Mouse (Mus musculus): ENCODE results near the gene Large1. TPM values are rescaled to one million over a fixed set of nuclear protein-coding genes. Genes with fewer than 3 reads are reported as not detected.
"Not testable (repeated sequence)": the region's sequence is repeated elsewhere in the genome, so short reads cannot be mapped to it uniquely, and the experiment has no call there.

Gene Large1
- total RNA-seq, 1 experiment from 2014 or later, result 21.3 TPM

DNA sequence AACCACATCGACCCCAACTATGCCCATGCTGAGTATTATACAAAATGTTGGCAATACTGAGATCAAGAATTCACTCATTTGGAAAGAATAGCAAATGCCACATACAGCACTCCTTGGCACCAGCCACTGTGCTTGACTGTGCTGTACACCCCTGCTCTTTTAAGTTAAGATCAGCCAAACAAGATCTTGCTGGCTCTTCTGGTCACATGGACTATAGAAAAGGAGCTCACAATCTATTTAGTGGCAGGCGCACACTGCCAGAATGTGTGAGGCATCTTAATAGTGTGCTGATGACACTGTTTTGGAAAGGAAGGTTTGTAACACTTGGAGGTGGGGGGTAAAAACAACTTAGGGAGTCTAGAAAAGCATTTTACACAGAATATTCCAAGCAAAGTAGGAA is 337.0 kb downstream of the Large1 start:
- DNase-seq, result no peak

DNA sequence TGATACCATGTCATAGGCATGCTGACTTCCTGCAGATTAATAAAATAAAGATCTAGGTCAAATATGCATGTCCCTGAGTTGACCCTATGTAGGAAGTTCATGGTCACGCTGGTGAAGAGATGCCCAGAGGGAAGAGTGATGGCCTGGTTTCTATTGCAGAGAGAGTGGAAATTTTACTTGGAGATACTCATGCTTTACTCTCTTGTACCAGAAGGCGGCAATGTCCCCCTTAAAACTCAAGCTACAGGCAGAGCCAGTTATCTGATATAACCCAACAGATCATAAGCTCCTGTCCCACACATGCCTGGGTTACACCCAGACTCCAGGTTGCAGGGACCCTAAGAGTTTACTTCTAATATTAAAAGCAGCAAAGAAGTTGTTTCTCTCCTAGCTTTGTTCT is 345.9 kb downstream of the Large1 start:
- peak; percentile 49 for DNase-seq

GRCm38 (mm10) chr8:73003858-73004257 is 349.5 kb downstream of the Large1 start:
- peak; percentile 37 for DNase-seq

GRCm38 (mm10) chr8:72993831-72994230 is 359.5 kb downstream of the Large1 start:
- DNase-seq, result no peak

DNA sequence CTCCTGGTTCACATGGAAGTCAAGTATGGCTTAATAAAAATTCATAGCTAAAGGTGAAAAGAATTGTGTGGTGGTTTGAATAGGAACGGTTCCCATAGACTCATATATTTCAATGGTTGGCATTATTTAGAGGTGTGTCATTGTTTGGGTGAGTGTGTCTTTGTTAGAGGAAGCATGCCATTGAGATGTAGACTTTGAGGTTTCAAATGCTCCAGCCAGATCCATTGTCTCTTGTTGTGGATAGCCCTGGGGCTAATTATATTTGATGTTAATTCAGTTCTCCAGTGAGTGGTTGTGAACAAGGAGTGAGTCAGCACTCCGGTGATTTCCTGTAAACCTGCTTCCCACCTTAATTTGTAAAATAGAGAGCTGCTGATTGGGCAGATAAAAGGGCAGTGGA is 362.9 kb downstream of the Large1 start:
- no peak for DNase-seq

DNA sequence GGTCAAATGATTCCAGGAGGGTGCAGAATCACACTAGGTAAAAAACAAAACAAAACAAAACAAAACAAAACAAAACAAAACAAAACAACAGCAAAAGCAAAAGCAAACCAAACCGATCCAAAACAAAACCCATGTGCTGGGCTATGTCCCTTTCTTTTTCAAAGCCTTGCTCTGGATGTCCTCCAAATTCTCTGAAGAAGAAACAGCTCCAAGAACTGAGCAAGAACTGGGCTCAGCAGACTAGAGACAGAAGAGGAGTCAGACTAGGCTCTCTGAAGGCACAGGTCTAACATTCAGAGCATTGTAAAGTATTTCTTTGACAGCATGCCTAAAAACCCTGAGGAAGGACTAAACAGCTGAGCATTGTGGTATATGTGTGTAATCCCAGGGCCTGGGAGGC is 370.5 kb downstream of the Large1 start:
- DNase-seq, result no peak

DNA sequence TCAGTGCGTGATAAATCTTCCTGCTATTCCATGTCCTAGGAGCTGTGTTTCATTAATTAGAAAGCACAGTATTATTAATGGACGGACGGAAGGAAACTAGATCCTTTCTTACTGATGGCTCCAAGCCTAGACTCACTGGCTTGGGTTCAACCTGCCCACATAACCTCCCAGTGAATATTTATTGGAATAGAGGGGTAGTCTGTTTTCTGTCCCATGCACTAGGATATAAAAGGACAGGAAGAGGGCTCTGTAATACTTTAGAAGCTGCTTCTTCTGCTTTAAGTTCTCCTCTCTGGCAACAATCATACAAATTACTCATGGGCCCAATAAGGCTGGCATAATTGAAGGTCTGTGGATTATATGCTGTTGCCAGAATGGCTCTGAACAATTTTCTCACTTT is 398.3 kb downstream of the Large1 start:
- no peak for DNase-seq

DNA sequence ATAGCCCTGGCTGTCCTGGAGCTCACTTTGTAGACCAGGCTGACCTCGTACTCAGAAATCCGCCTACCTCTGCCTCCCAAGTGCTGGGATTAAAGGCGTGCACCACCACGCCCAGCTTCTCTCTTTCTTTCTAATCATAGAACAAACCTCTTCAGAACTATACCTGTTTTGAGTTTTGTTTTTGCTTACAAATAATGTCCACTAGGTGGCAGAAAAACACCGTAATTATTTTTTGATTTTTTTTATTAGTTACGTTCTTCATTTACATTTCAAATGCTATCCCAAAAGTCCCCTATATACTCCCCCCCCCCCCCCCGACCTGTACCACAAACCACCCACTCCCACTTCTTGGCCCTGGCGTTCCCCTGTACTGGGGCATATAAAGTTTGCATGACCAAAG is 411.9 kb downstream of the Large1 start:
- not testable (repeated sequence) for DNase-seq

- DNase-seq, result no peak
These were observed 434.0 kb downstream of the Large1 start for GRCm38 (mm10) chr8:72919182-72919902.

GRCm38 (mm10) chr8:72905491-72905890 is 447.8 kb downstream of the Large1 start:
- no peak for DNase-seq

GRCm38 (mm10) chr8:72901591-72901990 is 451.7 kb downstream of the Large1 start:
- no peak for DNase-seq

- DNase-seq, result no peak
These were observed 454.0 kb downstream of the Large1 start for GRCm38 (mm10) chr8:72899321-72899720.

DNA sequence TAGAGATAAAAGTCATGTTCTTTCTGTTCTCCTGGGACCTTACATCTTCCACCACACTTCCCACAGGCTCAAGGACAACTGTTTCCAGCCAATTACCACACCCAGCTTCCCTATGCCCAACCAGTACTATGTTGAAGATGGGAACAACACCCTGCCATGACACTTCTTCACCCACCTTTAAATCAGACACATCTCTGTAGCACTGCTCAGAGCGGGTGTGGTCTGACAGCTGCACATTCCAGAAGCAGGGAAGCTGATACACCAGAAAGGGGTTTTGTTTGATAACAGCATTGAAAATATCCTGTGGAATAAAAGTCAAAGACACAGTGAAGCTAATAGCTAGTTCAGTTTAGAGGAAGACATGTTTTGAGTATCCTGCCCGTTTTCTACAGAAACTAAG is 470.3 kb downstream of the Large1 start:
- no peak for DNase-seq

GRCm38 (mm10) chr8:72873411-72873810 is 479.9 kb downstream of the Large1 start:
- DNase-seq, result no peak

DNA sequence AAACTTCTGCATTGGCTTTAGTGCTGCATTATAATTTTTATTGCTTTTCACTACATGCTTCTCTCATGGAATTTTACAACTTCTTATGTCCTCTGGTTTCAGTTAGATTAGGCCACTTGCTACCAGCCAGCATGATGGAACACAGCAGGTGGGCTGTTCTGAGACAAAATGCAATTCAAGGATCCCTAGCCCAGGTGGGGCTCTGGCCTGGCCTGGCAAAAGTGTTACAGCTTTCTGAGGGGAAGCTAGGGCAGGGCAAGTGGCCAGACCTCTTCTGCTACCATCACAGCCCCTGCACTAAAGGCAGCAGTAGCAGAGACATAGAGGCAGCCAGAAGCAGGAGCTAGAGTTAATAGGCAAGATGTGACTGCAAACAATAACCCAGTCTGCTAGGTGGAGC is 506.5 kb downstream of the Large1 start:
- no peak for DNase-seq

DNA sequence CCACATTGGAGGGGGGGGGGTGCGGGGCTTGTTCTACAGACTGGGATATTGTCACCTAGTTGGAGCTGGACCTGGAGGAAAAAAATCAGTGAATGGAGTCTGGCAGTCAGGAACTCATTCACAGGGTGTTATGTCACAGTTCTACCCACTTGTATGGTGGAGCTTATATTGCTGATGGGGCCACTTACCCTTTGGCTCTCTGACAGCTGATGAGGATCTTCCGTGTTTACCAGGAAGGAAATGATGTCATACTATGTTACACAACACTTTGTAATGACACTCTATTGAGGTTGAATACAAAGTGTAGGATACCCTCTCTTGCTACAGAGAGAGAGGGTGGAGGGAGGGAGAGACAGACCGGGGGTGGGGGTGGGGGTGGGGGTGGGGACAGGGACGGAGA is 517.5 kb downstream of the Large1 start:
- DNase-seq, result no peak

GRCm38 (mm10) chr8:72833112-72833511 is 520.2 kb downstream of the Large1 start:
- DNase-seq, result no peak

DNA sequence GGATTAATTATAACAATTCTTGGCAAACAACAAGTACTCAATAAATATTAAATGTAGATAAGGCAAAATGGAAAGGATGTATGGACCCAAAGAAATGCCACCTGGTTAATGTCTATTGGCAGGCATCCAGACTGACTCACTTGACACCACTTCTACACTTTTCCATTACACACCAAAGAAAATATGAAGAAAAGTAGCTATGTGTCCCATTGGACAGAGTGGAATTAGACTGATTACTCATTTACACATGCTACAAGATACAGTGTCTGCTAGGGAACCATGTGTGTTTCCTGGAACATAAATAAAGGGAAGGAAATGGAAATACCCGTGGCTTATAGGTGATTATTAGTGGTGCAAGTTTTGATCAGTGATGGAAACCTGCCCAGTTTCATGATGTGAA is 521.0 kb downstream of the Large1 start:
- DNase-seq, result no peak

DNA sequence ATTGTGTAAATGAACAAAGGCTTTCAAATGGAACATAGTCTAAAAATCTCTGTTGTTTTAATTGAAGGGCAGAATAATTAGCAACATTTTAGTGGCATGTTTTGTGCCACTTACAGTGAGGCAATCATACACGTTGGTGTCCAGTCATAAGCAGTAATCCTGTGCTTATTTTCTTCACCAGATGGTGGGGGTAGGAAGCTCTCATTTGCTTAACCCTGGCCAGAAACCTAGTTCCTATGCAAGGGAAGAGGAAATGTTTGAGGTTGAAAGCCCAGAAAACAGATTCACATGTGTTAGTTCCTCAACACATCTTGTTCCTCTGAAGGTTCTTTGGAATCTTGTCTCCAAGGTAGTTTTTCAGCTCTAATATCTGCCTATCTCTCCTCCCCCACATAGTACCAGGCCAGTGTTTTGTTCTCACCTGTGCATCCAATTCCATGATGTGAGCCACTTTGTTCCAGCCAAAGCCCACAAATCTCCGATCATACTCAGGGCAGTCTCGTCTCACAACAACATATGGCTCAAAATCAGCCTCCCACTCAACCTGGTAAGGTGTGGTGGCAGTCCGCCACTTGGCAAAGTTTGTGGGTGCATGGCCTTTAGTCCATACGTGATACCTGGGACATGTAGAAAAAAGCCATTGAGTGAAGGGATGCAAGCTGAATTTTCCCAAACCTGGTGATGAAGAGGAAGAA is 535.5 kb downstream of the Large1 start:
- no peak for DNase-seq

DNA sequence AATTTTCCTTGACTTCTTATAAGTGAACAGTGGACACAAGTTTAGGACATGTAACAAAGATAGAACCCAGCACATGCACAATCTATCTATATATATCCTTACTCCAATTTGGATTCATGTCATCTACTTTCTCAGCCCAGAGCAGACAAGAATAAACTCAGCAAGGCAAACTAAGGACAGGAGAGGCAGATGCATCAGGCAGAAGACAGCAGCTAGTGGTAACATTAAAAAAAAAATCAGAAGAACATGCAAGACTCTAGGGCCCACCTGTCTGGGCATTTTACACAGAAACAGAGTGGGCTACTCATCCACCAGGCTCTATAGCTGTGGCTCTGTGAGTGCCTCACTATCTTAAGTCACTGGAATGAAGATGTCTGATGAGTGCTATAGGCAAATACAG is 536.7 kb downstream of the Large1 start:
- no peak for DNase-seq

DNA sequence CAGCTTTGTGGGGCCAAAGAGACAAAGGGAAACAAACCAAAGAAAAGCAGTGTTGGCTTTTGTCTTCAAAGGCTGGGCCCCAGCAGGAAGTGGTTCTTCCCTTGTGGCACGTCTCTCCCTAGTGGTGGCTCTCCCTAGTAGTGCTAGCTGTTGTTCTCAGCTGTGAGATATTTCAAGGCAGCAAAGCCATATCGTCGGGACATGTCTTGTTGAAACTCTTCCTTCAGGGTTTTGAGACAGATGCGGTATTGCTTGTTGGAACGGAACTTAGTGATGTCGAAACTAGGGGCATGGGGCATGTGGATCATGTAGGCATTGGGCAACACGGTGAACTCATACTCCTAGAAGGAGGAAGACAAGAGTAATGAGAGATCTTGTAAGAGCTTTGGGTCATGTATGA is 537.7 kb downstream of the Large1 start:
- peak; percentile 29 for DNase-seq

DNA sequence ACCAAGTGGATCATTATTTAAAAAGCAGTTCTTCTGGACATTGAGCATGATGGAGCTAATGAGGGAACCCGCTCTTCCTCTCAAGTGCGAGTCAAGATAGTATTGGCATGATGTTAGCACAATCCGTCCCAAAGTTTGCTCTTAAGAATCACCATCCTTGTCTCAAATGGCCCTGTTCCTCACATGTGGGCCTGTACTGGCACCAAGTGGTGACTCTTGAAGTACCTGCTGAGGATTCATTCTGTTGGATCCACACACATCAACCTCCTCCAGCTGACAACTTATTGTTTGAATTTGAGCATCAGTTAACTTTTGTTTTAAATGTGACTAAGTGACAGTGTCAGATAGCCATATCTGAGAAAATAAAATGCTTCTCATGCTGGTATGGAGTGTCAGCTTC is 540.6 kb downstream of the Large1 start:
- DNase-seq, result no peak

DNA sequence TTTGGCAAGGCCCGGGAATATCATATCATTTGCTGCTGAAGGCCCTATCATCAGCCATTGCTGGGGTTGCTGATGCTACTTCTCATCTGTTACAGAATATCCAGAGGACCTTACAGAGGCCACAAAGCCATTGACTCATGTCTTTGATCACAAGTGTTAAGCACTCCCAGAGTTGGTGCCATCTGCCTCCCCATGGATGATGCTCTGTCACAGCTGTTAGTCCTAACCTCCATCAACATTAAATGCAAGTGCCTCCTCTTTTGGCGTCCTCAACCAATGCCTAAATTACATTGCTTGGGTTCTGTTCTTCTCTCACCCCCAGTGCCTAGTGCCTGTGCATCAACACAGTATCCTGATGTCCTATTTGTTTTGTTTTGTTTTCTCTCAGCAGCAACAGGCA is 551.8 kb downstream of the Large1 start:
- DNase-seq, result no peak

DNA sequence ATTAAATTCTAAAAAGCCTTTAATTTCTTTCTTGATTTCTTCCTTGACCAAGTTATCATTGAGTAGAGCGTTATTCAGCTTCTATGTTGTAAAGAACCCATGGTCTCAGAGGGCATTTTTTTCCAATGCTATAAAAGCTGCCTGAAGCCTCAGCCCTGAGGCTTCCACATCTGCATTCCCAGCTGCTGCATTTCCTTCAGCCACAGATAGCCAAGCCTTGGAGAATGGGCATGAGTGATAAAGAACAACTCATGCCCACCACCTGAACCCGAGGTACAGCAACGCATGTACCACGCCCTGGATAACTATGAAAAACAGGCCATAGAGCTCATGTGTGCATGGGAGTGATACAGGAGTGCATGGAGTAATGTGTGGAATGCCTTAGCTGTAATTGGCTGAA is 572.7 kb downstream of the Large1 start:
- no peak for DNase-seq
